Mouse (Mus musculus): Measurements from ENCODE around the gene Efcab8. TPM values are rescaled to one million over a fixed set of nuclear protein-coding genes. Genes with fewer than 3 reads are reported as not detected.
A peak's percentile ranks its signal among the peaks of the same experiment; 100 is the strongest.
"Not testable (repeated sequence)": the region's sequence is repeated elsewhere in the genome, so short reads cannot be mapped to it uniquely, and the experiment has no call there.

Gene Efcab8
- polyA plus RNA-seq, 1 experiment from 2014 or later, result not detected

DNA sequence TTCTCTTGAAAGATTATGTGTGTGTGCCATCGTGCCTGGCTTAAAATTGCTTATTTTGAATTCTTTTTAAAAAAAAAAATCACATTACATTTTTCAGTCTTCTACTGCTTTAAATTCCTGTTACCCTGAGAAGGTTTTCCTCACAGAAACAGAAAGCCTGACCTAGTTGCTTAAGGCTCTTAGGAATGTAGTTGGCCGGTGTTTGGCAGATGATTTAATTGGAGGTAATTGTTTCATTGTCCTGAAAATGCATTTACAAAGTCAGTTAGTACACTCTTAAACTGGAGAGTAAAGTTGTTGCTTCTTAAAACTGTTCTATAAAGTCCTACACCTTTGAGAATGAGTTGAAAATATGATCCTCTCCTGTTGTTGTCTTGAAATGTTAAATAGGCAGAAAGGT, 10.8 kb upstream of the Efcab8 start:
- no peak overlapping the region for H3K4me2 ChIP-seq (ENCODE audit: low read depth, low read length, severe bottlenecking)
- no peak overlapping the region for H3K4me3 ChIP-seq (ENCODE audit: low read depth, low read length)
- no peak overlapping the region for H3K9ac ChIP-seq (ENCODE audit: low read length)
- H3K9me3 ChIP-seq (ENCODE audit: control insufficient read depth, low read length), result no peaks in the 10 kb centered on the region
- ATAC-seq (replicated peaks; ENCODE audit: low FRiP score) (no peak), DNase-seq (ENCODE audit: low spot score) (no peak)
- no peak overlapping the region for H3K27ac ChIP-seq (ENCODE audit: low read depth, low read length)
- H3K36me3 ChIP-seq (ENCODE audit: control insufficient read depth, insufficient read depth, low read length), result peaks cover 4% of the 10 kb centered on the region
- H3K4me1 ChIP-seq (replicated peaks; ENCODE audit: control insufficient read depth, insufficient read depth, low read length), result no peaks in the 10 kb centered on the region
- WGBS, result 86% methylated on average over 2 of the region's 2 CpGs
- H3K27me3 ChIP-seq (ENCODE audit: control insufficient read depth, insufficient read depth, low read length), result no peaks in the 10 kb centered on the region

DNA sequence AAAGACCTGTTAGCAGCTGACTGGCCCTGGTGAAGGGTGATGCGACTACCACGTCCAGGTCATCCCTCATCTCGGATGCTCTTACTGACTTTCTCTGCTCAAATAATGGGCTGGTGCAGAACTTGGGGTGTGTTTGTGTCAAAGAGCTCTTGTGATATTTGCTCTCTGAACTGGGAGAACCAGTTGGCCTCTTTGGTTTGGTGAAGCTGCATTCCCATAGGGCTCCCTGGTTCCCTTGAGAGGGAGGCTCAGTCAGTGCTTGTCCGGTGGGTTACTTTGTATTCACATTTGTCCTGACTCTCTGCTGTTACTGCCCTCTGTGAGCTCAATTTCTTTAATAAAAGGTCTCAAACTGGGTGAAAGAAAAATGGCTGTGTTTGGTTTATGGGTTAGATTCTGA, 6.8 kb upstream of the Efcab8 start:
- DNase-seq (ENCODE audit: low spot score) (no peak), ATAC-seq (replicated peaks; ENCODE audit: low FRiP score) (no peak)
- H3K36me3 ChIP-seq (ENCODE audit: control insufficient read depth, insufficient read depth, low read length), result no peaks in the 10 kb centered on the region; the same call in 1 of the 2 replicates
- 95% methylated on average over 4 of the region's 4 CpGs for WGBS
- no peak overlapping the region for H3K4me3 ChIP-seq (ENCODE audit: low read depth, low read length)
- H3K4me2 ChIP-seq (ENCODE audit: low read depth, low read length, severe bottlenecking), result no peak overlapping the region
- no peak overlapping the region for H3K9ac ChIP-seq (ENCODE audit: low read length)
- H3K27me3 ChIP-seq (ENCODE audit: control insufficient read depth, insufficient read depth, low read length), result no peaks in the 10 kb centered on the region
- no peak overlapping the region for H3K27ac ChIP-seq (ENCODE audit: low read depth, low read length)
- no peaks in the 10 kb centered on the region for H3K4me1 ChIP-seq (replicated peaks; ENCODE audit: control insufficient read depth, insufficient read depth, low read length)
- no peaks in the 10 kb centered on the region for H3K9me3 ChIP-seq (ENCODE audit: control insufficient read depth, low read length)

DNA sequence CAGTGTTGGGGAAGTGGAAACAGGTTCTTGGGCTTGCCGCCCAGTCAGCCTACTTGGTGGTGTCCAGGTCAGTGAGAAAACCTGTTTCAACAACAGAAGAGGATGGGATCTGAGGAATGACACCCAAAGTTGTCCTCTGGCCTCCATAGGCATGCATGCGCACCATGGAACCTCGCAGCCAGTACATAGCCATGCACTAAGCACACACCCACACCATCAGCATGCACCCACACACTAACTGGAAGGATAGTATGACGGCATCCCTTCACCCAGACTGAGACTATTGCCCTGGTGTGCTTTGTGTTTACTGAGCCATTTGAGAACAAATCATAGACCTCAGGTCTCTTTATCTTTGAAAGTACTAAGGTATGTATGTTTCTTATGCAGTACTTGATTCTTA, 4.3 kb upstream of the Efcab8 start:
- no peaks in the 10 kb centered on the region for H3K9me3 ChIP-seq (ENCODE audit: control insufficient read depth, low read length)
- no peak for DNase-seq (ENCODE audit: low spot score)
- no peaks in the 10 kb centered on the region for H3K4me1 ChIP-seq (replicated peaks; ENCODE audit: control insufficient read depth, insufficient read depth, low read length)
- no peak for ATAC-seq (replicated peaks; ENCODE audit: low FRiP score)
- H3K4me2 ChIP-seq (ENCODE audit: low read depth, low read length, severe bottlenecking), result no peak overlapping the region
- no peaks in the 10 kb centered on the region for H3K27me3 ChIP-seq (ENCODE audit: control insufficient read depth, insufficient read depth, low read length)
- no peak overlapping the region for H3K9ac ChIP-seq (ENCODE audit: low read length)
- H3K27ac ChIP-seq (ENCODE audit: low read depth, low read length), result no peak overlapping the region
- H3K4me3 ChIP-seq (ENCODE audit: low read depth, low read length), result no peak overlapping the region
- 93% methylated on average over 4 of the region's 4 CpGs for WGBS
- H3K36me3 ChIP-seq (ENCODE audit: control insufficient read depth, insufficient read depth, low read length), result no peaks in the 10 kb centered on the region

DNA sequence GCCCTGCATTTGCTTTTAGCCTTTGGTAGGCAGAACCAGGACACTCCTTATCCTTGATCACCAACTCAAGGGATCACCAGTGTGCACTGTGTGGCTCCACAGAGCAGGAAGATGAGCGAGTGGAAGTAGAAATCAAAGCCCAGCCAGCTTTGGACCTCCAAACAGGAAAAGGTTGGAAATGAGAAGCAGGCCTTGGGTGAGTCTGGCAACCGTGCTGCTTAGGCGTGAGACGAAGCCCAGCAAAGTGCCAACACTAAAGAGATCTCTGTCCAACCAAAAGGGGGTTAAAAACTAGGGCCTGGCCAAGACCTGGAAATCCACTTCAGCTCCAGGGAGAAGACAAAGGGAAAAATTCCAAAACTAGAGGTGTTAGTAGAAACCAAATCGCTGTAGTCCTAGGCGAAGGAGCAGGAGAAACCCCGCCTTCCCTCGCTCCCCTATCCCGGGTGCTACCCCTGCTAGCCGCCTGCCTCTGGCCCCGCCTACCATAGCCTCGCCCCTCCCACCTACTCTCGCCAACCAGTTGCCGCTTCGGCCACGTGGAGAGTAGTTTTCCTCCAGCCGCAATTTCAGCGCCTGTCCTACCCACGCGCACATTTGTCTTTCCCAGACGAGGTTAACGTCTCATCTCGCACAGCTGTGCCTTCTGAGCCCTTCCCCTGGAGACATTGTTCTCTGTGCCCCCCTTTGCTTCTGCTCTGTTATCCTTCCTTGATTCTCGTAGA, 931 bp upstream of the Efcab8 start:
- H3K27me3 ChIP-seq (ENCODE audit: control insufficient read depth, insufficient read depth, low read length), result no peaks in the 10 kb centered on the region
- no peak overlapping the region for H3K27ac ChIP-seq (ENCODE audit: low read depth, low read length)
- no peaks in the 10 kb centered on the region for H3K4me1 ChIP-seq (replicated peaks; ENCODE audit: control insufficient read depth, insufficient read depth, low read length)
- WGBS, result 19% methylated on average over 22 of the region's 24 CpGs
- ATAC-seq (replicated peaks; ENCODE audit: low FRiP score) (peak; percentile 90), DNase-seq (ENCODE audit: low spot score) (peak; percentile 85)
- H3K9ac ChIP-seq (ENCODE audit: low read length), result peak overlapping the region; percentile 23; the same call in 1 of the 2 replicates
- peak overlapping the region; percentile 20 for H3K4me3 ChIP-seq (ENCODE audit: low read depth, low read length)
- H3K9me3 ChIP-seq (ENCODE audit: control insufficient read depth, low read length), result no peaks in the 10 kb centered on the region
- H3K4me2 ChIP-seq (ENCODE audit: low read depth, low read length, severe bottlenecking), result peak overlapping the region; percentile 60
- H3K36me3 ChIP-seq (ENCODE audit: control insufficient read depth, insufficient read depth, low read length), result no peaks in the 10 kb centered on the region

DNA sequence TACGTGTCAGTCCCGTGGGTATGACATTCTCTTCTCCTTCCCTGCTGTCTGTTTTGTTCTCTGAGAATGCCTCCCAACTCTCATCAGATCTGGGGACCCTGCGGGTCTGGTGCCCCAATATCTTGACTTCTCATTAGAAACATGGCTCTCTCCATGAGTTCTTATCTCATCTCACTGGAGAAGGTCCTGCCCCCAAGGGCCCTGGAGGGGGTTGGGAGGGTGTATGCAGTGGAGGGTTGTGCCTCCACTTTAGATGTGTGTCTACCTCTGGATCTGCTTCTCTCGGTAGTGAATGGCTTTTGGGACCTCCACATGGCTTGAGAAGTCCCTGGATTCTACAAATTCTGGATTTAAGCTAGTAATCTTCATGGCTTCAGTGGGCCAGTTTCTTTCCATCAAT, 1.4 kb downstream of the Efcab8 start:
- no peaks in the 10 kb centered on the region for H3K9me3 ChIP-seq (ENCODE audit: control insufficient read depth, low read length)
- H3K27ac ChIP-seq (ENCODE audit: low read depth, low read length), result no peak overlapping the region
- no peaks in the 10 kb centered on the region for H3K36me3 ChIP-seq (ENCODE audit: control insufficient read depth, insufficient read depth, low read length)
- DNase-seq (ENCODE audit: low spot score), result no peak
- H3K27me3 ChIP-seq (ENCODE audit: control insufficient read depth, insufficient read depth, low read length), result no peaks in the 10 kb centered on the region
- no peak overlapping the region for H3K4me3 ChIP-seq (ENCODE audit: low read depth, low read length)
- no peak overlapping the region for H3K4me2 ChIP-seq (ENCODE audit: low read depth, low read length, severe bottlenecking)
- WGBS, result 92% methylated on average over 4 of the region's 4 CpGs
- no peak overlapping the region for H3K9ac ChIP-seq (ENCODE audit: low read length)
- no peak for ATAC-seq (replicated peaks; ENCODE audit: low FRiP score)
- no peaks in the 10 kb centered on the region for H3K4me1 ChIP-seq (replicated peaks; ENCODE audit: control insufficient read depth, insufficient read depth, low read length)

DNA sequence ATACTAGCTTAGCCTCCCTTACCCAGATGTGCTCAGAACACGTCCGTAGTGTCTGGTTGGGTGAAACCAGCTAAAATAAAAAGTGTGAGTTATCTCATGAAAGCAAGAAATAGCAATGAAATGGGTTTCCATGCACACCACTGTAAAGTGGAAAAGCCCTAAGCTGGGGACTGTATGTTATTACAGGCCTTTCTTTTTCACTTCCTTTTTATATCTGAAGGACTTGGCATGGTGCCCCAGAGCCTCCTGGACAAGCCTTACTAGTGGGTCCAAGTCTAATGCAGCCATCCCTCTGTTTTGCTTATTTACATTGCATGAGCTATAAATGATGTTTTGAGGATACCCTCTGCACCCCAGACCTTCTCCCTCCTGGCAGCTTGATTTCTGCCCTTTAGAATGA, 4.9 kb downstream of the Efcab8 start:
- no peak overlapping the region for H3K4me3 ChIP-seq (ENCODE audit: low read depth, low read length)
- no peak for ATAC-seq (replicated peaks; ENCODE audit: low FRiP score)

DNA sequence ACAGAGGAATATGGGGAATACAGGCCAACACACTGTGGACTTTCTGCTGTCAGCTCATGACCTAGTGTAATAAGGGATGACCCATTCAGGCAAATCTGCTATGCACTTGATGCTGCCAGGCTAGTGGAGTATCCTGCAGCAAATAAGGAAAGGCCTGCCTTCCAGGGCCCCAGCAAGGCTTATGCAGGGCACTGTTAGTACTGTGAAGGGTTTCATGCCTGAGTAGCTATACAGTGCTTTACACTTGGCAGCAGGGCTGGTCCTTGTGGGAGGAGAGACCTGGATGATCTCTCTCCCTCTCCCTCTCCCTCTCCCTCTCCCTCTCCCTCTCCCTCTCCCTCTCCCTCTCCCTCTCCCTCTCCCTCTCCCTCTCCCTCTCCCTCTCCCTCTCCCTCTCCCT, 13.6 kb downstream of the Efcab8 start:
- H3K27me3 ChIP-seq (ENCODE audit: control insufficient read depth, insufficient read depth, low read length), result no peaks in the 10 kb centered on the region
- no peak overlapping the region for H3K4me2 ChIP-seq (ENCODE audit: low read depth, low read length, severe bottlenecking)
- DNase-seq (ENCODE audit: low spot score), result no peak
- H3K36me3 ChIP-seq (ENCODE audit: control insufficient read depth, insufficient read depth, low read length), result no peaks in the 10 kb centered on the region
- no peaks in the 10 kb centered on the region for H3K4me1 ChIP-seq (replicated peaks; ENCODE audit: control insufficient read depth, insufficient read depth, low read length)
- ATAC-seq (replicated peaks; ENCODE audit: low FRiP score), result no peak
- H3K27ac ChIP-seq (ENCODE audit: low read depth, low read length), result no peak overlapping the region
- no peaks in the 10 kb centered on the region for H3K9me3 ChIP-seq (ENCODE audit: control insufficient read depth, low read length)
- no peak overlapping the region for H3K4me3 ChIP-seq (ENCODE audit: low read depth, low read length)
- no peak overlapping the region for H3K9ac ChIP-seq (ENCODE audit: low read length)

More for the DNA sequence above, 4.9 kb downstream of the Efcab8 start:
- Histone ChIP-seq H3K4me1 (replicated peaks; ENCODE audit: control insufficient read depth, insufficient read depth, low read length) (no peaks in the 10 kb centered on the region), H3K9ac (ENCODE audit: low read length) (no peak overlapping the region), H3K36me3 (ENCODE audit: control insufficient read depth, insufficient read depth, low read length) (no peaks in the 10 kb centered on the region), H3K27me3 (ENCODE audit: control insufficient read depth, insufficient read depth, low read length) (no peaks in the 10 kb centered on the region), H3K9me3 (ENCODE audit: control insufficient read depth, low read length) (no peaks in the 10 kb centered on the region), H3K4me2 (ENCODE audit: low read depth, low read length, severe bottlenecking) (no peak overlapping the region), H3K27ac (ENCODE audit: low read depth, low read length) (no peak overlapping the region)
- 98% methylated on average over 2 of the region's 2 CpGs for WGBS
- no peak for DNase-seq (ENCODE audit: low spot score)

DNA sequence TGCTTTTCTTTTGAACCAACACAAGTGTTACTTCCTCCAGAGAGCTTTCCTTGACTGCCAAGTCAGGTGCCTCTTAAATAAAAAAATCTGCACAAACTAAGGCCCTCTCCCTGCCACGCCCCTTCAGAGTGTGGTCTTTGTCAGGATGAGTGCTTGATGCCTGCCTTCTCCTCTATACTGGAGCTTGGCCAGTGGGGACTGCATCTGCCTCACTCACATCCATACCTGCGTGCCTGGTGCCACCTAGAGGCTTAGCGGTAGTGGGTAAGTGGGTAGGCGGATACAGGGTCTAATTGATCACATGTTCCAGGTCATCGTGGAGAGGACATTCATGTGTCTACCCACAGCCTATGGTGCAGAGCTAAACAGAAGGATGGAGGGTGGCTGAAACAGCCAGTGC, 15.4 kb downstream of the Efcab8 start:
- Histone ChIP-seq H3K36me3 (ENCODE audit: control insufficient read depth, insufficient read depth, low read length) (no peaks in the 10 kb centered on the region), H3K27me3 (ENCODE audit: control insufficient read depth, insufficient read depth, low read length) (no peaks in the 10 kb centered on the region), H3K4me3 (ENCODE audit: low read depth, low read length) (no peak overlapping the region), H3K27ac (ENCODE audit: low read depth, low read length) (no peak overlapping the region), H3K4me2 (ENCODE audit: low read depth, low read length, severe bottlenecking) (no peak overlapping the region), H3K9ac (ENCODE audit: low read length) (no peak overlapping the region), H3K4me1 (replicated peaks; ENCODE audit: control insufficient read depth, insufficient read depth, low read length) (no peaks in the 10 kb centered on the region), H3K9me3 (ENCODE audit: control insufficient read depth, low read length) (no peaks in the 10 kb centered on the region)
- WGBS, result 53% methylated on average over 5 of the region's 5 CpGs
- DNase-seq (ENCODE audit: low spot score), result no peak
- no peak for ATAC-seq (replicated peaks; ENCODE audit: low FRiP score)

DNA sequence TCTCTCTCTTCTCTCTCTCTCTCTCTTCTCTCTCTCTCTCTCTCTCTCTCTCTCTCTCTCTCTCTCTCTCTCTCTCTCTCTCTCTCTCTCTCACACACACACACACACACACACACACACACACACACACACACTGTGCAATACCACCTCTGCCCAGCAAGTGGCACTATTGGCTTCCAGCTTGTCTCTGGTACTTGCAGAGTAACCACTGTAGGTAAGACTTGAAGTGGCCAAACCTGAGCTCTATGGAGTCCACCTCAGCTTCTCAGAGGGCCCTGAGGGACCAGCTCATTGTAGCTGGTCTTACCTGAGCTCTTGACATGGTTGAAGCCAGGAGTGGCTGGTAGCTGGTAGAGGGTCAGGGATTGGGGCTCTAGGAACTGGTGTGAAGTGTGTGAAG, 27.7 kb downstream of the Efcab8 start:
- not testable (repeated sequence) for H3K9me3 ChIP-seq (ENCODE audit: control insufficient read depth, low read length); H3K27ac ChIP-seq (ENCODE audit: low read depth, low read length); H3K4me1 ChIP-seq (replicated peaks; ENCODE audit: control insufficient read depth, insufficient read depth, low read length); H3K27me3 ChIP-seq (ENCODE audit: control insufficient read depth, insufficient read depth, low read length); H3K36me3 ChIP-seq (ENCODE audit: control insufficient read depth, insufficient read depth, low read length); ATAC-seq (replicated peaks; ENCODE audit: low FRiP score); H3K4me3 ChIP-seq (ENCODE audit: low read depth, low read length); H3K9ac ChIP-seq (ENCODE audit: low read length); H3K4me2 ChIP-seq (ENCODE audit: low read depth, low read length, severe bottlenecking)
- peak; percentile 76 for DNase-seq (ENCODE audit: low spot score)

Measured in forebrain, embryonic 11.5 days (tissue).